Mouse (Mus musculus) kidney, adult 10 weeks (tissue): Measurements from ENCODE around the gene Hpf1. TPM values are rescaled to one million over a fixed set of nuclear protein-coding genes. Genes with fewer than 3 reads are reported as not detected.

Experiments
- polyA plus RNA-seq: library from polyadenylated mRNA; stranded (reverse); fragments of 350-450 nt; fragmentation: Illumina TruSeq; extraction: RNeasy Lipid Tissue Mini Kit (QIAGEN cat#74804); gene quantifications from one replicate; pipeline ENCODE4 v1.2.3, GENCODE M21; 2014; ENCODE audit warnings: low read depth, low replicate concordance

Hpf1 gene
- 76.6 TPM for polyA plus RNA-seq

DNA sequence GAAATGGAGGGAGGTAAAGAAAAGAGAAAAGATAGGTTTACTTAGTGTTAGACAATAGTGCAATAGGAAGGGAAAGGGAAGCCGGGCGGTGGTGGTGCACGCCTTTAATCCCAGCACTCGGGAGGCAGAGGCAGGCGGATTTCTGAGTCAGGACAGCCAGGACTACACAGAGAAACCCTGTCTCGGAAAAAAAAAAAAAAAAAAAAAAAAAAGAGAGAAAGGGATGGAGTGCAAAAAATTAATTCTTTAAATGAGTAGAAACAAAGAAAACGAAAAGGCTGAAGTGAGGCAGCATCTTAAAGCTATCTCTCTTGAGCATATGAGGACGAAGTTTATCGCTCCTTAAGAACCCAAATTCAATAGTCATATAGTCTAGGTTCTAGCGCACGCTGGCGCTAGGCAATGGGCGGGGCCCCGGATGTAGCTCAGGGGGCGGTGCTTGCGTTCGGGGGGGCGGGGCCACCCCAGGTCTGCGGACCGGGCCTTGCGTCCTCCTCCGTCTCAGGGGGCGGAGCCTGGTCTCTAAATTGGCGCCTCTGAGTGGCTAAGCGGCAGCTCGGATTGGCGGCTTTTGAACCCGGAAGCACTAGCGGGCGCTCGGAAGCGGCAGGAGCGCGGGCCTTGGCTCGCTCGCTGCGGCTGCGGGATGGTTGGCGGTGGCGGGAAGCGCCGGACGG, at the start of gene Hpf1:
TSS of gene Hpf1 (plus strand) at position 576 of the 677 bp plus-strand sequence.

Other genes with a start within 250 kb of the Hpf1 start
- gene Clcn3, start 92.9 kb downstream of the Hpf1 start, polyA plus RNA-seq: 159 TPM
- gene Nek1, start 102.8 kb downstream of the Hpf1 start, polyA plus RNA-seq: 22.0 TPM